Mouse (Mus musculus) Patski (cell line): ENCODE measurements around the gene Phf23. TPM values are rescaled to one million over a fixed set of nuclear protein-coding genes. Genes with fewer than 3 reads are reported as not detected.

ENCODE experiments used
- ATAC-seq: fragments of 100-300 bp; one replicate; pipeline ENCODE4 v1.8.0; 2021
- CTCF ChIA-PET: fragments of 350-600 bp; sonication (Branson Sonifier 250); formaldehyde crosslinking; loops from one replicate; lab custom pipeline; 2022; ENCODE audit warnings: inconsistent platforms; lab: Charles Lee
- POLR2A ChIA-PET: fragments of 350-600 bp; sonication (Branson Sonifier 250); formaldehyde crosslinking; loops from one replicate; lab custom pipeline; 2022; ENCODE audit warnings: antibody characterized with exemption, inconsistent platforms; lab: Charles Lee
- DNase-seq: peaks from one replicate; pipeline ENCODE4 v3.0.0-alpha.2; 2011; ENCODE audit warnings: low read depth, low spot score
- H3K27me3 ChIP-seq: fragments of 371-371 bp; one replicate; pipeline ENCODE4 v1.5.1; 2021
- CTCF ChIP-seq: fragments of 100-300 bp; IDR thresholded peaks from one replicate; pipeline ENCODE4 v1.5.1; 2021
- in situ Hi-C: fragments of 300-500 bp; cut with MboI; formaldehyde crosslinking; loops from 3 replicates; pipeline ENCODE4 v1.11.1; 2018; ENCODE audit warnings: low pct_unique_long_range_greater_than_20kb, mixed read lengths
- polyA plus RNA-seq: library from polyadenylated mRNA; unstranded; gene quantifications from one replicate; pipeline ENCODE4 v1.2.3, GENCODE M21; 2021

Phf23 gene
- polyA plus RNA-seq, 1 experiment from 2014 or later = 76.1 TPM

DNA sequence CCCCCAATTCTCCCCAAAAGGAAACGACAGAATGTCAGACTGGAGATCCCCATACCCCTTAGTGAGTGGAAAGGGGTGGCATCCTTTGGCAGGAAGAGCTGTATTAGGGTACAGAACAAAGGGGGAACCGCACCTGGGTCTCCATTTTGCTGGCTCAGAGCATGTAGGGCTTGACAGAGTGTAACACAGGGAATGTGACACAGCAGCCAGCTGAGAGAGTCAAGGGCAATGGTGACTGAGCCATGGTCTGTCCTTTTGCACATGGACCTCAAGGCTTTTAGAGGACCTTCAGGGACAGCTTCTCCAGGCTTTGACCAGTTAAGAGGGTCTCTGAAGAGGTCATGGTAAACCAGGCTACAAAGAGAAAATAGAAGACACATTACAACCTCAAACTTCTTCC is 20.7 kb upstream of the Phf23 start:
- in situ Hi-C loops = loop anchor here (25.0 kb wide), 2 partner anchors 563 to 888 kb away; partner anchors contain the start of genes Kdm6b, Per1 and Vamp2
- CTCF ChIA-PET = interaction anchor here (1.5 to 1.8 kb wide), 2 partner anchors 19 to 26 kb away, joined by 5 read pairs; no protein-coding TSS in a partner anchor
- no peak for TF ChIP-seq CTCF
- POLR2A ChIA-PET = no interaction called here
- no peaks in the 10 kb centered on the region for H3K27me3 ChIP-seq
- DNase-seq (no peak), ATAC-seq (no peak)

- CTCF ChIA-PET = interaction anchor here (1.8 kb wide), 1 partner anchor 21 kb away, joined by 5 read pairs; no protein-coding TSS in a partner anchor
These were observed 19.3 kb upstream of the Phf23 start for GRCm38 (mm10) chr11:69976271-69976670.

GRCm38 (mm10) chr11:69979827-69980195 is 15.8 kb upstream of the Phf23 start:
- ATAC-seq (no peak), DNase-seq (no peak)
- ChIA-PET CTCF (interaction anchor here (1.3 kb wide), 1 partner anchor 46 kb away, joined by 4 read pairs; no protein-coding TSS in a partner anchor), POLR2A (interaction anchor here (1.0 kb wide), 2 partner anchors 18 to 51 kb away, joined by 6 read pairs; no protein-coding TSS in a partner anchor)
- no peak for TF ChIP-seq CTCF
- H3K27me3 ChIP-seq = no peaks in the 10 kb centered on the region
- in situ Hi-C loops = loop anchor here (25.0 kb wide), 2 partner anchors 568 to 893 kb away; partner anchors contain the start of genes Kdm6b, Per1 and Vamp2

More at GRCm38 (mm10) chr11:69976271-69976670, 19.3 kb upstream of the Phf23 start:
- in situ Hi-C loops = loop anchor here (25.0 kb wide), 2 partner anchors 564 to 889 kb away; partner anchors contain the start of genes Kdm6b, Per1 and Vamp2
- no peak for DNase-seq
- no peaks in the 10 kb centered on the region for H3K27me3 ChIP-seq
- no peak for ATAC-seq
- POLR2A ChIA-PET = no interaction called here
- TF ChIP-seq CTCF = no peak

- DNase-seq = peak; percentile 96
- CTCF ChIA-PET = interaction anchor here (1.3 kb wide), 1 partner anchor 46 kb away, joined by 4 read pairs; no protein-coding TSS in a partner anchor
- POLR2A ChIA-PET = interaction anchor here (0.9 to 2.2 kb wide), 4 partner anchors 11 to 52 kb away, joined by 3 to 16 read pairs (median 6); partner anchors contain the start of gene Gabarap
- no peak for TF ChIP-seq CTCF
- in situ Hi-C loops = loop anchor here (25.0 kb wide), 2 partner anchors 568 to 893 kb away; partner anchors contain the start of genes Kdm6b, Per1 and Vamp2
- peak; percentile 66 for ATAC-seq
- no peaks in the 10 kb centered on the region for H3K27me3 ChIP-seq
These were observed 15.1 kb upstream of the Phf23 start for GRCm38 (mm10) chr11:69980196-69981140.

- DNase-seq (no peak), ATAC-seq (no peak)
- POLR2A ChIA-PET = interaction anchor here (0.9 to 2.2 kb wide), 4 partner anchors 10 to 19 kb away, joined by 3 to 16 read pairs (median 6); partner anchors contain the start of genes Dvl2 and Gabarap
- in situ Hi-C loops = loop anchor here (25.0 kb wide), 2 partner anchors 569 to 894 kb away; partner anchors contain the start of genes Kdm6b, Per1 and Vamp2
- no peak for TF ChIP-seq CTCF
- CTCF ChIA-PET = interaction anchor here (0.9 to 1.3 kb wide), 2 partner anchors 32 to 47 kb away, joined by 3 to 4 read pairs; no protein-coding TSS in a partner anchor
- no peaks in the 10 kb centered on the region for H3K27me3 ChIP-seq
These were observed 14.3 kb upstream of the Phf23 start, which contains the start of gene Ctdnep1 for GRCm38 (mm10) chr11:69981141-69981762. Gene Ctdnep1 (plus strand): TSS chr11:69981156.

GRCm38 (mm10) chr11:69982225-69982624 is 13.4 kb upstream of the Phf23 start, which contains the start of gene Elp5:
Gene Elp5 (minus strand): TSS chr11:69982517.
- ATAC-seq (no peak), DNase-seq (no peak)
- in situ Hi-C loops = loop anchor here (25.0 kb wide), 2 partner anchors 570 to 895 kb away; partner anchors contain the start of genes Kdm6b, Per1 and Vamp2
- no peak for TF ChIP-seq CTCF
- POLR2A ChIA-PET = interaction anchor here (0.6 to 2.2 kb wide), 4 partner anchors 9 to 456 kb away, joined by 3 to 16 read pairs (median 6); partner anchors contain the start of genes Dvl2 and Gabarap
- no peaks in the 10 kb centered on the region for H3K27me3 ChIP-seq
- CTCF ChIA-PET = interaction anchor here (0.9 kb wide), 1 partner anchor 33 kb away, joined by 3 read pairs; no protein-coding TSS in a partner anchor

DNA sequence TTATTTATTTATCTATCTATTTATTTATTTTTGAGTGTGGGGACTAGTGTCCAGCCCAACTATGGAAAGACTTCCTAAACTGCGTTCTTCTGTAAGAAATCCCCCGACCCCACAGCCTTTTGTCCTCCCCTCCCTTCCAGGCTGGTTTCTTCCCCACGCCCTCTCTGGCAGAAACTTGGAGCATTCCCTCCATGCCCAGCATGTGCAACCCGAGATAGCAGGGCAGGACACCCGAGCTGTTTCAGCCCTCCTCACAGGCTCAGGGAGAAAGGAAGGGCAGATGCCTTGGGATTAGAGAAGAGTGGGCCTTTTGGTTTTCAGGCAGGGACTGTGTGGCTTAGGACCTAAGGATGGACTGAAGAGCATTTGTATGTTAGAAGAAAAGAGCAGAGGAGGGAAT is 12.7 kb upstream of the Phf23 start:
- POLR2A ChIA-PET = interaction anchor here (1.6 kb wide), 1 partner anchor 14 kb away, joined by 7 read pairs; no protein-coding TSS in a partner anchor

GRCm38 (mm10) chr11:69983377-69983776 is 12.2 kb upstream of the Phf23 start:
- no peak for ATAC-seq
- CTCF ChIA-PET = interaction anchor here (0.7 kb wide), 1 partner anchor 35 kb away, joined by 3 read pairs; no protein-coding TSS in a partner anchor
- TF ChIP-seq CTCF = no peak

More for the DNA sequence above, 12.7 kb upstream of the Phf23 start:
- in situ Hi-C loops = loop anchor here (25.0 kb wide), 2 partner anchors 571 to 896 kb away; partner anchors contain the start of genes Kdm6b, Per1 and Vamp2
- CTCF ChIA-PET = no interaction called here
- no peak for TF ChIP-seq CTCF
- DNase-seq (no peak), ATAC-seq (no peak)
- H3K27me3 ChIP-seq = no peaks in the 10 kb centered on the region

DNA sequence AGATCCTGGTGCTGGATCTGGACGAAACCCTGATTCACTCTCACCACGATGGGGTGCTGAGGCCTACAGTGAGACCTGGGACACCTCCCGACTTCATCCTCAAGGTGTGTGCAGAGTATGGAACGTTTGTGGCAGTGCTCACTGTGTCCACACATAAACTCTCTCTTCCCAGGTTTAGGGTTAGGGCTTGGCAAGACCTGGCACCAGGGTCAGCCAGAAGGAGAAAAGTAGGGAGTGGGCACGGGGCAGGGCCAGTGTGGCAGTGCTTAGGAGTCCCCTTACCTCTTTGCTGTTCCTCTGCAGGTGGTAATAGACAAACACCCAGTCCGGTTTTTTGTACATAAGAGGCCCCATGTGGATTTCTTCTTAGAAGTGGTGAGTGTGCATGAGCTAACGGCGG is 11.1 kb upstream of the Phf23 start:
- ChIA-PET CTCF (no interaction called here), POLR2A (no interaction called here)
- no peak for TF ChIP-seq CTCF
- no peak for ATAC-seq
- no peaks in the 10 kb centered on the region for H3K27me3 ChIP-seq
- DNase-seq = no peak
- in situ Hi-C loops = loop anchor here (25.0 kb wide), 2 partner anchors 572 to 897 kb away; partner anchors contain the start of genes Kdm6b, Per1 and Vamp2

More at GRCm38 (mm10) chr11:69983377-69983776, 12.2 kb upstream of the Phf23 start:
- no peak for DNase-seq
- POLR2A ChIA-PET = interaction anchor here (0.6 kb wide), 1 partner anchor 50 kb away, joined by 4 read pairs; no protein-coding TSS in a partner anchor
- in situ Hi-C loops = loop anchor here (25.0 kb wide), 2 partner anchors 571 to 896 kb away; partner anchors contain the start of genes Kdm6b, Per1 and Vamp2
- no peaks in the 10 kb centered on the region for H3K27me3 ChIP-seq
